Mouse (Mus musculus): ENCODE results near the gene Diaph3. TPM values are rescaled to one million over a fixed set of nuclear protein-coding genes. Genes with fewer than 3 reads are reported as not detected.
A peak's percentile ranks its signal among the peaks of the same experiment; 100 is the strongest.

Diaph3 gene
- polyA plus RNA-seq (2014; fragmentation: Nextera tagmentation; extraction: Ambion mirVana), result 19.7 and 25.9 TPM in 2 replicates

DNA sequence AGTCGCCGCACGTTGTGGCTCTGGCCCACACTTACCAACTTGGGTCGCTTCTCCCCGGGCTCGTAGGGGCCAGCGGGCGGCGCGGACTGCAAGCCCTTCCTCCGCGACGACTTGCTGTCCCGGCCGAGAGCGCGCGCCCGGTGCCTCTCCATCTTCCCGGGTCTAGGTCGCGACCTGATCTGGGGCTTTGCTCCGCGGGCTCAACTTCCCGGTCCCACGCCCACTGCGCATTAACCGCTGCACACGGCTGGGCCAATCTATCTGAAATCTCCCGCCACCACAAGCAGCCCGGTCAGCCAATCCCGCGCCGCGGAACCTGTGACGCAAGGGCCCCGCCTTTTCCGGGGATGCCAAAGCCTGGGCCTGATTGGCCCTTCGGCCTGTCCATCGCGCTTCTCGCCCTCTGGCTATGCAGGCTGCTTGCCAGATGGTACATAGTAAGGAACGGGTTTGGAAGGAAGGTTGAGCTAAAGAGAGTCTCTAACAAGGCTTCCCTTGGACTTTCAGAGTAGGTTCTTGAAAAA is at the start of gene Diaph3:
TSS of gene Diaph3 (minus strand) at position 273 of the 524 bp plus-strand sequence.
- Histone ChIP-seq H3K9me3 (ENCODE audit: low read depth, low read length) (no peaks in the 10 kb centered on the region), H3K27me3 (ENCODE audit: insufficient read depth, low read length) (no peaks in the 10 kb centered on the region), H3K4me2 (peak within 1 kb of the TSS; percentile 65), H3K9ac (peak within 1 kb of the TSS; percentile 77), H3K36me3 (ENCODE audit: insufficient read depth) (no peaks in the 10 kb centered on the region), H3K4me3 (ENCODE audit: low read depth, low read length) (peak within 1 kb of the TSS; percentile 78), H3K4me1 (ENCODE audit: insufficient read depth) (no peaks in the 10 kb centered on the region), H3K27ac (ENCODE audit: low read depth) (peak within 1 kb of the TSS; percentile 78)
- TF ChIP-seq CTCF (IDR thresholded peaks at IDR 0.05; ENCODE audit: low read depth), result no peak
- under 1% methylated on average over 43 of the region's 43 CpGs for WGBS
- DNase-seq, result peak; percentile 99
- peak; percentile 100 for ATAC-seq (ENCODE audit: insufficient read depth)

DNA sequence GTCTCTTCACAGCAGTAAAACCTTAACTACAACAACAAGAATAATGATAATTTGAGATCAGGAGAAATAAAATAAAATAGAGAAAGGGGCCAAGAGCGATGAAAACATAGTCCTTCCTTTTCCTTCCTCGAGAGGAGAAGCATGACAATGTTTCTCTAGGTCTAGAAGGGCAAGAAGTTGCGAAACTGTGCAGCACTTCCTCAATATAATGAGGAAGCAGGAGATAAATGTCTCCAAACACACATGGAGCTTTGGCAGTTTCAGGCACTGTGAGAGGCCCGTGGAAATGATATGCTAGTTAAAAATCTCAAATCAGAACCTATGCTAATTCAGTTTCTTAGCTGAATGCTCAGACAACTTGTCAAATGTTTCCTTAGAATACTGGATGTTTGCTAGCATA is 49.6 kb upstream of the Diaph3 start:
- H3K27ac ChIP-seq (ENCODE audit: low read depth), result no peak overlapping the region
- no peaks in the 10 kb centered on the region for H3K4me1 ChIP-seq (ENCODE audit: insufficient read depth)
- no peak overlapping the region for H3K9ac ChIP-seq
- WGBS, result 49% methylated on average over 4 of the region's 4 CpGs
- peak; percentile 28 for DNase-seq
- no peaks in the 10 kb centered on the region for H3K27me3 ChIP-seq (ENCODE audit: insufficient read depth, low read length)
- H3K9me3 ChIP-seq (ENCODE audit: low read depth, low read length), result no peaks in the 10 kb centered on the region
- H3K4me2 ChIP-seq, result no peak overlapping the region
- no peak for TF ChIP-seq CTCF (IDR thresholded peaks at IDR 0.05; ENCODE audit: low read depth)
- ATAC-seq (ENCODE audit: insufficient read depth), result no peak
- H3K4me3 ChIP-seq (ENCODE audit: low read depth, low read length), result no peak overlapping the region
- H3K36me3 ChIP-seq (ENCODE audit: insufficient read depth), result no peaks in the 10 kb centered on the region

DNA sequence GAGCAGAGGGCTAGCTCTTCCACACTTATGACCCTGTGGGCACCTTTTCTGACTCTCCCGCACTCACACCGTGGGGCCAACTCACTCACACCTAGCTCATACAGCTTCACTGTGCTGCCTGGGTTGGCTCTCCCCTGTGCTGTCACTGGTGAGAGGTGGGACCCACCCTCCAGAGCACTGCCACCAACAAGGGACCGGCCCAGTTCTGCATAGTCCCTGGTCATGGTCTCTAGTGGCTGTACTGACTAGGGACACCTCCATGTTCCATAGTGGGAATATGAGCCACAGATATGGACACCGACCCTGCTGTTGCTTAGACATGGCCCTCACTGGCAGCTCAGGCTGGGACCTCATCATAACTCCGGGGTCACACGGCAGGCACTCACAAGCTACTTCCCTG is 30.5 kb upstream of the Diaph3 start:
- ATAC-seq (ENCODE audit: insufficient read depth), result no peak
- Histone ChIP-seq H3K4me2 (no peak overlapping the region), H3K9me3 (ENCODE audit: low read depth, low read length) (no peaks in the 10 kb centered on the region), H3K4me3 (ENCODE audit: low read depth, low read length) (no peak overlapping the region), H3K4me1 (ENCODE audit: insufficient read depth) (no peaks in the 10 kb centered on the region), H3K36me3 (ENCODE audit: insufficient read depth) (no peaks in the 10 kb centered on the region), H3K27me3 (ENCODE audit: insufficient read depth, low read length) (no peaks in the 10 kb centered on the region), H3K27ac (ENCODE audit: low read depth) (no peak overlapping the region), H3K9ac (no peak overlapping the region)
- no peak for DNase-seq
- TF ChIP-seq CTCF (IDR thresholded peaks at IDR 0.05; ENCODE audit: low read depth), result no peak
- WGBS, result 81% methylated on average over 6 of the region's 6 CpGs

DNA sequence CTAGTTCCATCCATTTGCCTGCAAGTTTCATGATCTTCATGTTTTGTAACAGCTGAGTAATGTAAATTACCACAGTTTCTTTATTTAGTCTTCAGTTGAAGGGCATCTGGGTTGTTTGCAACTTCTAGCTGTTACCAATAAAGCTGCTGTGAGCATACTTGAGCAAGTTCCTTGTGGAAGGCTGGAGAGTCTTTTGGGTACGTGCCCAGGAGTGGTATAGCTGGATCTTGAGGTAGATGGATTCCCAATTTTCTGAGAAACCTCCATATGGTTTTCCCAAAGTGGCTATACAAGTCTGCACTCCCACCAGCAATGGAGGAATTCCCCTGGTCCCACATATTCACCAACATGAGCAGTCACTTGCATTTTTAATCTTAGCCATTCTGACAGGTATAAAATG is 28.1 kb upstream of the Diaph3 start:
- TF ChIP-seq CTCF (IDR thresholded peaks at IDR 0.05; ENCODE audit: low read depth), result no peak
- Histone ChIP-seq H3K4me3 (ENCODE audit: low read depth, low read length) (no peak overlapping the region), H3K27me3 (ENCODE audit: insufficient read depth, low read length) (no peaks in the 10 kb centered on the region), H3K9ac (no peak overlapping the region), H3K9me3 (ENCODE audit: low read depth, low read length) (no peaks in the 10 kb centered on the region), H3K36me3 (ENCODE audit: insufficient read depth) (no peaks in the 10 kb centered on the region), H3K27ac (ENCODE audit: low read depth) (no peak overlapping the region), H3K4me1 (ENCODE audit: insufficient read depth) (no peaks in the 10 kb centered on the region), H3K4me2 (no peak overlapping the region)
- ATAC-seq (ENCODE audit: insufficient read depth) (no peak), DNase-seq (no peak)
- WGBS, result 64% methylated on average over 1 of the region's 1 CpGs

DNA sequence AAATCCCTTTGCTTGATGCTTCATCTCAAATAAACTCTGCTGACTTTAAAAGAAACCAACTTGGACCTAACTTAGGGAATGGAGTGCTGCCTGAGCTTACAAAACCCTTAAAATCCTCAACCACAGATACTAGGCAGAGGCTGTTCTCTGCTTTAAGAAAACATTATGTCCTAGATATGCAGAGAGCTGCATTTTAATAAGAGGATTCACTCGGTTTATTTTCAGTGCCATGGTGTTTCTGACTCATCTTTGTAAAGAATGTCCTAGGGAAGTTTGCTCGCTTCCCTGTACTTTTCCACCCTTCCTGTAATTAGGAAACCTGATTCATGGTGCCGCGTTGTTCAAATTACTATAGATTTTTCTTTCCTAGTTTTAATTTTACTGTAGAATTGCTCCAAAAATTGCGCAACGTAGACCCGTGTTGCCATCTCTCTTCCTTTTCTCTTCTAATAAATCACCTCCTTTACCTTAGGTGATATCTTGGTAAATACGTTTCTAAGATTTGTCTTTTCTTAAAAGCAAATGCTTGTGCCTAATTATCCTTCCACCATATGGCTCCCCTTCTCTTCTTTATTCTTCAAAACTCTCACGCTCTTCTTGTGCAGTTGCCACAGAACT is 14.7 kb upstream of the Diaph3 start:
- H3K9me3 ChIP-seq (ENCODE audit: low read depth, low read length), result no peaks in the 10 kb centered on the region
- DNase-seq (no peak), ATAC-seq (ENCODE audit: insufficient read depth) (no peak)
- WGBS, result 83% methylated on average over 9 of the region's 9 CpGs
- no peaks in the 10 kb centered on the region for H3K27me3 ChIP-seq (ENCODE audit: insufficient read depth, low read length)
- H3K4me1 ChIP-seq (ENCODE audit: insufficient read depth), result no peaks in the 10 kb centered on the region
- no peak overlapping the region for H3K4me3 ChIP-seq (ENCODE audit: low read depth, low read length)
- no peak for TF ChIP-seq CTCF (IDR thresholded peaks at IDR 0.05; ENCODE audit: low read depth)
- no peak overlapping the region for H3K9ac ChIP-seq
- no peak overlapping the region for H3K27ac ChIP-seq (ENCODE audit: low read depth)
- no peaks in the 10 kb centered on the region for H3K36me3 ChIP-seq (ENCODE audit: insufficient read depth)
- H3K4me2 ChIP-seq, result no peak overlapping the region

DNA sequence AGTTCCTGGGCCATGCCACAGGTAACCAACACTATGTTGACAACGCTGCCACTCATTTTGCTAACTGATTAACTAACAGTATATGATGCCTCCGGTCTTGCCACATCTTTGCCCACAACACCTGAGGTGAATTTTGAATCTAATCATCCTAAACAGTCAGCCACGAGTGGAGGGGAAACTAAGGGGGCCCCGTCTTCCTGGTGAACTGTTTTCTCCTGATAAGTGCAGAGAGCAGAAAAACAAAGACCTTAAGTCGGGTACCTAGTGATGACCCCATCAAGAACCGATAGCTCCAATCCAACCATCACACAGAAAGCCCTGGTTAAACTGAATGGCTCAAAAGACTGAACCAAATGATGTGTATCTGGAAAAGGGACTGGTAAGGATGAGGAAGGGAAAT is 8.6 kb upstream of the Diaph3 start:
- Histone ChIP-seq H3K4me3 (ENCODE audit: low read depth, low read length) (no peak overlapping the region), H3K27ac (ENCODE audit: low read depth) (no peak overlapping the region), H3K9ac (no peak overlapping the region), H3K36me3 (ENCODE audit: insufficient read depth) (no peaks in the 10 kb centered on the region), H3K9me3 (ENCODE audit: low read depth, low read length) (no peaks in the 10 kb centered on the region), H3K4me1 (ENCODE audit: insufficient read depth) (no peaks in the 10 kb centered on the region), H3K4me2 (no peak overlapping the region), H3K27me3 (ENCODE audit: insufficient read depth, low read length) (no peaks in the 10 kb centered on the region)
- WGBS, result 69% methylated on average over 6 of the region's 6 CpGs
- ATAC-seq (ENCODE audit: insufficient read depth) (no peak), DNase-seq (no peak)
- no peak for TF ChIP-seq CTCF (IDR thresholded peaks at IDR 0.05; ENCODE audit: low read depth)

DNA sequence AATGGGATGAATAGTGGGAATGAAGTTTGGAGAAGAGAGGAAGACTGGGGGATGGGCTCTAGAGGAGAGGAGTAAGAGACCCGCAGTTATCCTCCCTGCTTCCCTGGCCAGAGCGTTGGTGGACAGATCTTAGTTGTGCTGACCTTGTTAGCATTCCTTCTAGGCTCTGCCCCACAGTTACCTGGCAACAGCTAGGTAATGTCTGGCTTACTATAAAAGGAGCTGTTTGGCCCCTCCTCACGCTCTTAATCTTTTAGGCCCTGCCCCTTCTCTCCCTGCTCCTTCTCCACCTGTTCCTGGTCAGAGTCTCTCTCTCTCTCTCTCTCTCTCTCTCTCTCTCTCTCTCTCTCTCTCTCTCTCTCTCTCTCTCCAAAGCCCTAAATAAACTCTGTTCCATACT is 5.7 kb upstream of the Diaph3 start:
- H3K4me2 ChIP-seq, result no peak overlapping the region
- H3K27me3 ChIP-seq (ENCODE audit: insufficient read depth, low read length), result no peaks in the 10 kb centered on the region
- no peak overlapping the region for H3K27ac ChIP-seq (ENCODE audit: low read depth)
- no peaks in the 10 kb centered on the region for H3K4me1 ChIP-seq (ENCODE audit: insufficient read depth)
- H3K4me3 ChIP-seq (ENCODE audit: low read depth, low read length), result no peak overlapping the region
- no peak for TF ChIP-seq CTCF (IDR thresholded peaks at IDR 0.05; ENCODE audit: low read depth)
- H3K36me3 ChIP-seq (ENCODE audit: insufficient read depth), result no peaks in the 10 kb centered on the region
- no peaks in the 10 kb centered on the region for H3K9me3 ChIP-seq (ENCODE audit: low read depth, low read length)
- H3K9ac ChIP-seq, result no peak overlapping the region
- WGBS, result 46% methylated on average over 3 of the region's 3 CpGs
- peak; percentile 74 for ATAC-seq (ENCODE audit: insufficient read depth)
- DNase-seq, result no peak

Data from lung, embryonic 14.5 days (tissue).